Mouse (Mus musculus) ES-E14 (cell line): Measurements from ENCODE around the gene Tmed4. TPM values are rescaled to one million over a fixed set of nuclear protein-coding genes. Genes with fewer than 3 reads are reported as not detected.

Source experiments
- DNase-seq: peaks from one replicate; pipeline ENCODE4 v3.0.0-alpha.2; 2013; ENCODE audit warnings: low read depth, low spot score
- H3K27ac ChIP-seq: 2 replicates; pipeline ENCODE4 v1.5.1; 2012; ENCODE audit warnings: low read depth, mild to moderate bottlenecking, low read length, moderate library complexity, mixed read lengths; ENCODE audit not compliant: poor library complexity, insufficient read depth, severe bottlenecking
- H3K36me3 ChIP-seq: 2 replicates; pipeline ENCODE4 v1.6.1; 2012; ENCODE audit warnings: mild to moderate bottlenecking, low read length, moderate library complexity, mixed read lengths; ENCODE audit not compliant: control insufficient read depth, poor library complexity, insufficient read depth, severe bottlenecking
- H3K4me1 ChIP-seq, 2 experiments: fragments of 150-350 bp in 1 of 2; sonication (generic) in 1 of 2; 2 replicates each; pipeline ENCODE4 v1.6.1; 2012; ENCODE audit warnings: low read length in 2 of 2, mild to moderate bottlenecking in 1 of 2, mixed read lengths in 1 of 2; ENCODE audit not compliant: control insufficient read depth in 2 of 2, insufficient read depth in 2 of 2, poor library complexity in 1 of 2
- H3K4me3 ChIP-seq, 2 experiments: fragments of 150-350 bp in 1 of 2; sonication (generic) in 1 of 2; 2 replicates each; pipeline ENCODE4 v1.5.1; 2012; ENCODE audit warnings: low read length in 2 of 2, low read depth in 1 of 2, mild to moderate bottlenecking in 1 of 2, mixed read lengths in 1 of 2; ENCODE audit not compliant: insufficient read depth in 1 of 2, poor library complexity in 1 of 2, severe bottlenecking in 1 of 2
- H3K9ac ChIP-seq: 2 replicates; pipeline ENCODE4 v1.6.1; 2012; ENCODE audit warnings: low read depth, mild to moderate bottlenecking, low read length, mixed read lengths; ENCODE audit not compliant: poor library complexity, insufficient read depth, severe bottlenecking
- H3K9me3 ChIP-seq: fragments of 150-350 bp; sonication (generic); 2 replicates; pipeline ENCODE4 v1.6.1; 2012; ENCODE audit warnings: low read depth, mild to moderate bottlenecking, low read length; ENCODE audit not compliant: control insufficient read depth, insufficient read depth
- CHD2 ChIP-seq: IDR thresholded peaks from 2 replicates; pipeline ENCODE4 v1.6.1; 2014; ENCODE audit warnings: mild to moderate bottlenecking, low read depth, low read length, inconsistent platforms
- HCFC1 ChIP-seq: IDR thresholded peaks from 2 replicates; pipeline ENCODE4 v1.6.1; 2012; ENCODE audit warnings: low read length, inconsistent platforms, borderline replicate concordance; ENCODE audit not compliant: insufficient read depth
- MAFK ChIP-seq: IDR thresholded peaks from 2 replicates; pipeline ENCODE4 v1.6.1; 2014; ENCODE audit warnings: mild to moderate bottlenecking, low read depth, low read length, inconsistent platforms; ENCODE audit not compliant: insufficient read depth
- ZC3H11A ChIP-seq: IDR thresholded peaks from 2 replicates; pipeline ENCODE4 v1.6.1; 2012; ENCODE audit warnings: low read depth, mild to moderate bottlenecking, inconsistent platforms, low read length, borderline replicate concordance
- ZNF384 ChIP-seq: IDR thresholded peaks from 2 replicates; pipeline ENCODE4 v1.6.1; 2012; ENCODE audit warnings: low read depth, low read length, inconsistent platforms
- in situ Hi-C, 2 experiments: fragments of 600-800 bp; cut with MboI; formaldehyde crosslinking; loops; one replicate each; pipeline ENCODE4 v1.15.1; 2025; ENCODE audit warnings: low sequenced_read_pairs in 2 of 2, inconsistent platforms in 1 of 2; ENCODE audit not compliant: unreplicated experiment in 2 of 2
- total RNA-seq: library from RNA; depleted of rRNA; stranded (reverse); fragments of 300-350 nt; gene quantifications from 2 replicates; pipeline ENCODE4 v1.2.3, GENCODE M21; 2012

The Tmed4 gene
- total RNA-seq, 1 experiment, result 79.7 TPM

DNA sequence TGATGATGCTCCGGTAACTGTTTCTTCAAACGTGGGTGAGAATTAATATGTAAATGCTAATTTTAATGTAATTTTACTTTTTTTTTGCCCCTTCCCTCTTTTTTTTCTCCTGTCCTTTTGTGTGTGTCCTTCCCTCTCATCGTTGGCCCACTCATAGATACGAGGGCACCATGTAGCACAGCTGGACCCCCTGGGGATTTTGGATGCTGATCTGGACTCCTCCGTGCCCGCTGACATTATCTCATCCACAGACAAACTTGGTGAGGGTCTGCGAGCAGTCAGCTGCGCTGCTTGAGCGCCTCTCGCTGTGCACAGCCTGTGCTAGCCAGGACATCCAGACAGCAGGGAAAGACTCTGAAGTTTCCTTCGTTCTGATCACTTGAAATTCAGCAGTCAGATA is 42.2 kb upstream of the Tmed4 start:
- Histone ChIP-seq H3K9me3 (no peaks in the 10 kb centered on the region), H3K27ac (no peak overlapping the region), H3K36me3 (peaks cover 14% of the 10 kb centered on the region), H3K4me1 (no peaks in the 10 kb centered on the region), H3K9ac (no peak overlapping the region), H3K4me3 (no peak overlapping the region)
- in situ Hi-C loops, result no loop called here
- TF ChIP-seq MAFK (no peak), ZC3H11A (no peak), HCFC1 (no peak), ZNF384 (no peak), CHD2 (no peak)
- DNase-seq, result no peak

DNA sequence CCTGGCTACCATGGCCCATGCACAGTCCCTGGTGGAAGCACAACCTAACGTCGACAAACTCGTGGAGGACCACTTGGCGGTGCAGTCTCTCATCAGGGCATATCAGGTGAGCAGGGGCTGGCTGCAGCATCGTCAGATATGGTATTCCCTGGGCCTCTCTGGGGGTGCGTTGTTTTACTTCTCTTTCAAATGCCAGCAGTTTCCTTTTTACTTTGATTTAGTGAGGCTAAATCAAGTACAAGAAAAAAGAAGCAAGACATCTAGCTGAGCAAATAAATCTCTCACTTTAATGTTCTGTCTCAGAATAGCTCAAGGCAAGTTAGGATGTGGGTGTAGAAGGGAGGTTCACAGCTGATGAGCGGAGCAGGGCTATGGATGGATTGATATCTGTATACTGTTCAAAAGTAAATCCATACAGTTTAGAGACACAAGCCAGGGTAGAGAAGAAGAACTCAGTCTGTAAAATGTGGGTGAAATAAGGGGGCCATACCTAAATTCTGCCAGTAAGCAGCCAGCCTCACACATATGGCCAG is 39.3 kb upstream of the Tmed4 start:
- Histone ChIP-seq H3K27ac (no peak overlapping the region), H3K9ac (no peak overlapping the region), H3K36me3 (peaks cover 14% of the 10 kb centered on the region), H3K9me3 (no peaks in the 10 kb centered on the region), H3K4me1 (no peaks in the 10 kb centered on the region), H3K4me3 (no peak overlapping the region)
- DNase-seq, result no peak
- TF ChIP-seq CHD2 (no peak), ZC3H11A (no peak), HCFC1 (no peak), MAFK (no peak), ZNF384 (no peak)
- in situ Hi-C loops, result no loop called here

- H3K9me3 ChIP-seq, result no peaks in the 10 kb centered on the region
- no peak for DNase-seq
- no peak overlapping the region for H3K4me3 ChIP-seq
- TF ChIP-seq ZC3H11A (no peak), HCFC1 (no peak), ZNF384 (no peak), CHD2 (no peak), MAFK (no peak)
- no peak overlapping the region for H3K9ac ChIP-seq
- peaks cover 6% of the 10 kb centered on the region for H3K36me3 ChIP-seq
- in situ Hi-C loops, result no loop called here
- no peak overlapping the region for H3K27ac ChIP-seq
- no peaks in the 10 kb centered on the region for H3K4me1 ChIP-seq
Observed at GRCm38 (mm10) chr11:6308181-6308580, 33.5 kb upstream of the Tmed4 start.

DNA sequence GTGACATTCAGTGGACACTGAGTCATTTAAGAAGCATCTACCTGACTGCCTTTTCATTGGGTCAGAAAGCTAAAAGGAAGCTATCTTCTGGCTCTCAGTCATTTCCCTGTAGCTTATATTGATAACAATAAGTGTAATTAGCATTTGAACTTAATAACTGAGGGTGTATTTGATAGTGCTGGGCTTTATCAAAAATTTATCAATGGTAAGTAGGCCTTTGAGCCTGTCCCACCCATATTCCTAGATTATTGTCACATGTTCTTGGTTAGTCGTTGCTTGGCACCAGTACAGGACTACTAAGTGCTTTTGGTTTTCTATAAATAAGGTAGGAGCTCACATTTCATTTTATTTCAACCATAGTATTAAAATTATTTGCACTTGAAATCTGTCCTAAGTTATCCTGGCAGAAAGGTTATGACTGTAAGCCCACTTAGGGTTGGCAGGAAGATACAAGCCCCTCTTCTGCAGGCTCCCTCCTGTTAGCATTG is 31.3 kb upstream of the Tmed4 start:
- Histone ChIP-seq H3K4me1 (no peaks in the 10 kb centered on the region), H3K36me3 (peaks cover 9% of the 10 kb centered on the region), H3K4me3 (no peak overlapping the region), H3K9ac (no peak overlapping the region), H3K27ac (no peak overlapping the region), H3K9me3 (no peaks in the 10 kb centered on the region)
- in situ Hi-C loops, result no loop called here
- DNase-seq, result no peak
- TF ChIP-seq ZNF384, result no peak
- no peak for TF ChIP-seq HCFC1
- TF ChIP-seq MAFK, result no peak
- no peak for TF ChIP-seq ZC3H11A
- no peak for TF ChIP-seq CHD2

DNA sequence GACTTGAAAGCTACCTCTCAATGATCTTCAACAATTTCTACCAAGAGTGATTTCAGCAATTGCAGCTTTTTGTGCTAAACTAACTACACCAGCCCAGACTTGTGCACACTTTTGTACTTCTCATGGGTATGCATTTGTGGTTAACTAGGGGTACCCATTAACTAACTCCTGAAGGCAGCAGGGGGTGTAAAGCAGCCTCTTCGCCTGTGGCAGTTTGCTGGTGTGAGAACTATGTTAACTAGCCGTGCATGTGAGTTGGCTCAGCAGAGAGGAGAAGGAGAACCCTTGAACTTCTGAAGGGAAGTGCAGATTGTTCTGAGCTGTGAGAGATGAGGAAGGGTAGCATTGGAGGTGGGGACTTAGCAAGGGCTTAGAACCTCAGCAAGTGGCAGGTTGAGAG is 28.1 kb upstream of the Tmed4 start:
- Histone ChIP-seq H3K9ac (no peak overlapping the region), H3K4me3 (no peak overlapping the region), H3K36me3 (peaks cover 12% of the 10 kb centered on the region), H3K27ac (no peak overlapping the region), H3K4me1 (no peaks in the 10 kb centered on the region), H3K9me3 (no peaks in the 10 kb centered on the region)
- in situ Hi-C loops, result no loop called here
- TF ChIP-seq MAFK, result no peak
- TF ChIP-seq ZNF384, result no peak
- TF ChIP-seq HCFC1, result no peak
- no peak for TF ChIP-seq ZC3H11A
- TF ChIP-seq CHD2, result no peak
- DNase-seq, result no peak
